Mouse (Mus musculus) cerebellum, postnatal 25 days (tissue): ENCODE results near the gene Elk3.

Experiments
- DNase-seq, 2 experiments: peaks; one replicate each; pipeline ENCODE4 v3.0.0; 2021; ENCODE audit warnings: mixed read lengths in 2 of 2

Elk3 gene

DNA sequence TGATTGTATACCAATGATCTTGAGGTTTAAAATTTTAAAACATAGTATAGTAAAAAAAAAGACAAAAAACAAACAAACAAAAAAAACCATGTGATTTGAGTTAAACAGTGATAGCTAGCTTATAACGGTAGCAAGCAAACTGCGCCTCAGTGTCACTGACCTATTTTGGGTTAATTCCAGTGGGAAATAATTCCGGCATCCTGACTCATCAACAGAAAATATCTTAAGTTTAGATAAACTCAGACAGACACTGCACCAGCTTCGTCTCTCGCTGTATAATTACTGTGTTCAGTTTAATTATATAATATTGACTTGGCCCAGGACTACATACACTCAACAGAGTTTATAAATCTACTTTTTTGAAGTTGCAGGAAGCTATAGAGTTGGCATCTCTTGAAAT, 79.0 kb downstream of the Elk3 start:
- DNase-seq, result no peak

DNA sequence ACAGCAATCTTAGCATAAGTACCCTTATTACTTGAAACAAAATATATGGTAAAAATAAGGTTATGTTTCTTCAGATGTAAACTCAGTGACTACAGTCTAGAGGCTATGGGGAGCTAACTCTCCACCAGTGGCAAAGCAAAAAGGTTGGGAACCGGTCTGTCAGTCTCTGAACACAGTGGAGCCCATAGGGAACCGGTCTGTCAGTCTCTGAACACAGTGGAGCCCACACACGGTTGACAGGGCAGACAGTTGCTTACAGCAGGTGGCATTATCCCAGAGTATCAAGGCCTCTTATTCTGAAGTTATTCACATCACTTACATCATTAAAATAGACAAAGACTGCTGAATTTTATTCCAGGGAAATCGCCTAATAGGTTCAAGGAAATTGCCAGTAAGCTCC, 79.4 kb downstream of the Elk3 start:
- DNase-seq, result no peak

- no peak for DNase-seq
These were observed 82.4 kb downstream of the Elk3 start for GRCm38 (mm10) chr10:93228401-93229007.

DNA sequence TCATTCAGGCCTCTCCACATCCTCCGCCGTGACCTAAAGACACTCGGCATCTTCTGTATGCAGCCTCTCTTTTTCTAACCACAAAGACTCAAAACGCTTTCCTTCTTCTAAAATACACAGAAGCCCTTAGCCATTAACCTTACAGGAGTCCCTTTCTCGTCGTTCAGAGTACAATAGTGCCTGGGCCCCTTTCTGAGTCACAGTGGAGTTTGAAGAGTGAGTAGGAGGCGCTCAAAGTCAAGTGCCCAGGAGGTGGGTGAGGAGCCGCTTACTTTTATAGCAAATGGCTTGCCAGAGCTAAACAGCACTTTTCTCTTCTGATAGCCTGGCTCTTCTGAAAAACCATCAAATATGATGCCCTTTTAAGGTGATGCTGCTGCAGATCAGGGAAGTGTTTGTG, 83.0 kb downstream of the Elk3 start:
- DNase-seq, result no peak

DNA sequence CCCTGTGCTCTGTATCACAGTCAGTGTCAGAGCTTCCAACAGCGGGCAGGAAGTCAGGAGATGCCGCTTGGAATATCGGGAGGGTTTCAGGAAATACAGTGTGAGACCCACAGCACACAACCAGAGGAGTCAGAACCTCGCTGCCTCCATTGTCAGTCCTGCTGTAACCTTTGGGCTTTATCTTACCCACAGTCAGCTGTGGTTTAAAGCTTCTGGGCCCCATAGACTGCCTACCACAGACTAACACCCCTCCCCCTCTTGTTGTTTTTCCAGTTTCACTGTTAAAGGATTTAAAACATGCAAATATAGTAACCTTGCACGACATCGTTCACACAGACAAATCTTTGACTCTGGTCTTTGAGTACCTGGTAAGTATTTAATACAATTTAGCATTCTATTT, 85.2 kb downstream of the Elk3 start:
- no peak for DNase-seq

DNA sequence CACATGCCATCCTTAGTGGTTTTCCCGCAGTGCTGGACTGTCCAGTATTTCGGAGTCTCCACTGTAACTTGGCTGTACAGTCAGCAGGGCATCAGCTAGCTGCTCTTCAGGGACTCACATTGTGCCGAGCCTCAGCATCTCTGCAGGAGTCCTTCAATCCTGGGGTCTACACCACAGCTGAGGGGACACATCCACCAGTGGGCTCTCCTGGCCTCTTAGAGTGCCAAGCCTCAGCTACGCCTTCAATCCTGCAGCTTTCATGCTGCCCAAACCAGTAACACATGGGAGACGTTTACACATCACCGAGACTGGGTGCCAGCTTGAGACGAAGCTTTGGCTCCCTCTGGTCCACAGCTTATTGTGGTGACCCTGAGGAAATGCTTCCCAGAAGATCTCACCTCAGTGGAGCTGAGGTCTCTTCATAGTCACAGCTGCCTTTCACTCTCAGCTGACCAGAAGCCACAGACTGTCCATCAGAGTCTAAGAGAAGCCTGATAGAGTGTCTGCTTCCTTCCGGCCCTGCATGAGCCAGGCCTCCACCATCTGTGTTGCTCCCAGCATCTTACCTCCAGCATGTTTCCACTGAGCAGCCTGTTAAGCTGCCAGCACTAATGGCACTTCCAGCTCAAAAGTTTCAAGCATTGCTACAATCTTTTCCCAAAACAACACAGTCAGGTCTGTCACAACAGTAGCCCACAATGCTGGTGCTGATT, 95.7 kb downstream of the Elk3 start:
- DNase-seq, result peak; percentile 54 to 63

DNA sequence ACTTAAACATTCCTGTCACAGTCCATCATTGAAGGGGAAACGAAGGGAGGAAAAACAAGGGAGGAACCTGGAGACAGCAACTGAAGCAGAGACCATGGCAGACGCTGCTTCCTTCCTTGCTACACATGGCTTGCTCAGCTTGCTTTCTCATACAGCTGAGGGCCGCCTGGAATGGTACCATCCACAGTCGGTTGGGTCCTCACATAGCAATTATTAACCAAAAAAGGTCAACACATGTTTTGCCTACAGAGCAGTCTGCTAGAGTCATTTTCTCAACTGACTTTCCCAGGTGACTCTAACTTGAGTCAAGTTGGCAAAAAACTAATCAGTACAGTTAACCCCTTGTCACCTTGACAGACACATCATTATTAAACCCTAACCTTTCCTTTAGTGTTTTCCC, 96.7 kb downstream of the Elk3 start:
- no peak for DNase-seq

DNA sequence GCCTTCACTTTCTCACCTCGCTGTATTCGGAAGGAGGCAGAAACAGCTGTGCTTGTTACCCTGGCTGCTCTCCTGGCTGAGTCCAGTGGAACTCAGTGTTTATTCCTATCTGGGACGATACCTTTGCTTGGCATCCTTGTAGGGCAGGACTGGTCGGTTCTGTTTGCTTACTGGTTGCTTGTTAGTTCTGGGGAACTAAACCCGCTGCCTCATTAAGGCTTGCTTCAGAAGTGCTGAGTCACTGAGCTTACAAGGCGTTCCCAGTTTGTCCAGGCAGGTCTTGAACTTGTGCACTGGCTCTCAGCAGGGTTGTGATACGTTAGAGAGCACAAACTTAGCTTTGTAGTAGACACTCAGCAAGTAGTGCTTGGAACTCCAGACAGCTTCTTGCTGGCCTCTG, 97.6 kb downstream of the Elk3 start:
- DNase-seq, result no peak

DNA sequence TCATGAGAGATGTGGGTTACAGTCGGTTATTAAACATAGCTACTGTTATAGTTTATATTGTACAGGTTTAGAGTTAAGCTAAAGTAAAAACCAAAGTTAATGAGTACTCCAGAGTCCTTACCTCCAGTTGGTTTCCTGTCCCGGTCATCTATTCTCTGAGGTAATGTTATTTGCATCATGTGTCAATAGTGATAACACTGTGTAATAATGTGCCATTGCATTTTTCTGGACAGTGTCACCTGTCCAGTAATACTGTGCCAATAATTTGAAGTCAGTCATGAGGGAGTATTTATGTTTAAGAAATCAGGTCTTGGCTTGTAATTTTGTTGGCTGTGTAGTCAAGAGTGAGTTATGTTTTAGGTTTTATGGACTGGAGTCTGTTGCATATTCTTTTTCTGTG, 98.2 kb downstream of the Elk3 start:
- no peak for DNase-seq

GRCm38 (mm10) chr10:93207176-93207575, 103.8 kb downstream of the Elk3 start:
- DNase-seq, result no peak

GRCm38 (mm10) chr10:93205287-93205956, 105.5 kb downstream of the Elk3 start:
- no peak for DNase-seq

DNA sequence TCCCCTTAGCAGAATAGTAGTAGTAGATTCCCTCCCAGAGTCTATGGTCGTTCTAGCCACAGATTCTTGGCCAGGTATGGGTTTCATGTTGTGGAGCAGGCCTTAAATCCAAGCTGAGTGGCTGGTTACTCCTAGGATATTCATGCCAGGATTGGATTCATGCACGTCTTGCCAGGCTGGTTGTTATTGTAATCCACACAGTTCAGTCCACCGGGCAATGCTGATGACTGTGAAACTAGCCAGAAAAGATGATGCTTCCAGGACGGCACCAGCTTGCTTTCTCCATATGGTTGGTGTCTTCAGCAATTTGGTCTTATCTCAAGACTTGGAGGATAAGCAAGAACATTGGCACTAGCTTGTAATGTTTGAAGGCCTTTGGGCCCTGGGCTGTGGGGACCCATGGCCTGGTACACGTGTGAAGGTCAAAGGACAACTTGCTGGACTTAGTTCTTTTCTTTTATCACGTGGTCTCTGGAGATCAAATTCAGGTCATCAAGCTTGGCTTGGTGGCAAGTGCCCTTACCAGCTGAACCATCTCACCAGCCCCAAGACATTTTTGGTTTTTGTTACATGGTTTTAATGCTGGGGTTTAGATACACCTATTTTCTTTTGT, 109.0 kb downstream of the Elk3 start:
- peak in 1 of 2 experiments; percentile 44 for DNase-seq

GRCm38 (mm10) chr10:93198958-93199357, 112.0 kb downstream of the Elk3 start:
- DNase-seq, result no peak
